Mouse (Mus musculus): ENCODE measurements around the gene Tubb1. TPM values are rescaled to one million over a fixed set of nuclear protein-coding genes. Genes with fewer than 3 reads are reported as not detected.

Gene Tubb1
- polyA plus RNA-seq, 1 experiment from 2014 or later, result 5.2 TPM

Other genes with a start within 250 kb of the Tubb1 start
- 1,244 and 1,252 TPM in 2 replicates for gene Gnas, start 166.4 kb upstream of the Tubb1 start, polyA plus RNA-seq (2015; fragmentation: Nextera tagmentation; extraction: Ambion mirVana)
- 16.0 and 26.6 TPM in 2 replicates for gene Gm20721, start 104.0 kb upstream of the Tubb1 start, polyA plus RNA-seq (2015; fragmentation: Nextera tagmentation; extraction: Ambion mirVana)
- gene Nelfcd, start 34.9 kb upstream of the Tubb1 start, polyA plus RNA-seq (2015; fragmentation: Nextera tagmentation; extraction: Ambion mirVana), result 78.4 and 82.0 TPM in 2 replicates
- gene Ctsz, start 11.7 kb upstream of the Tubb1 start, polyA plus RNA-seq (2015; fragmentation: Nextera tagmentation; extraction: Ambion mirVana), result 118 and 126 TPM in 2 replicates
- 1,102 and 1,120 TPM in 2 replicates for gene Atp5e, start 13.4 kb downstream of the Tubb1 start, polyA plus RNA-seq (2015; fragmentation: Nextera tagmentation; extraction: Ambion mirVana)
- 125 and 140 TPM in 2 replicates for gene Prelid3b, start 22.4 kb downstream of the Tubb1 start, polyA plus RNA-seq (2015; fragmentation: Nextera tagmentation; extraction: Ambion mirVana)
- 0.01 TPM in 1 of 2 replicates, not detected in the other for gene Zfp831, start 192.8 kb downstream of the Tubb1 start, polyA plus RNA-seq (2015; fragmentation: Nextera tagmentation; extraction: Ambion mirVana)

All from heart, embryonic 13.5 days (tissue).